Mouse (Mus musculus) erythroblast, embryonic 14.5 days (primary cell): ENCODE data around the gene Pgp.

Experiments
- GATA1 ChIP-seq: IDR thresholded peaks from 2 replicates; pipeline ENCODE4 v1.6.1; 2012; ENCODE audit warnings: low read length, inconsistent platforms, mixed read lengths
- TAL1 ChIP-seq: IDR thresholded peaks from 3 replicates; pipeline ENCODE4 v1.6.1; 2012; ENCODE audit warnings: low read length, inconsistent platforms, mixed read lengths

- TF ChIP-seq GATA1 (no peak), TAL1 (no peak)
These were observed 43.4 kb downstream of the Pgp start for GRCm38 (mm10) chr17:24513609-24514008.
